Mouse (Mus musculus): ENCODE results near the gene Tbxas1.

Gene Tbxas1

GRCm38 (mm10) chr6:38875258-38876070 lies at the start of gene Tbxas1:
Gene Tbxas1, plus strand, starts transcription at chr6:38875404.
- DNase-seq (ENCODE audit: low read depth, low spot score) = no peak

DNA sequence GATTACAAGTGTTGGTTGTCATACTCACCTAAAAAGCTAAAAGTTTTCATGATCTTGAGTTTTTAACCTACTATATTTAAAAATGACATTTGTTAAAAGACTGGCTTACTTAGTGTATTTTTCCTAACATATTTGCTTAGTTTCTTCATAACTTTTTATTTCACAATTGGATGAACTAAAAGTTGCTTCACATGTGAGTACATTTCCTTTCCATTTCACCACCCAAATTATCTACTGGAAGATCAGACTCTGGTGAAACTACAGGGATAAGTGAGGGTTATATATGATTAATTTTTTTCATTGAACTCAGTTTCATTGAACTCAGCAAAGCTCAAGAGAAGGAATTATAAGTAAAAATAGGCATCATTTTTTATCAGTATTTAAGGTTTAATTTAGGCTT lies 49.3 kb upstream of the Tbxas1 start:
- DNase-seq (ENCODE audit: low read depth, low spot score) = no peak

DNA sequence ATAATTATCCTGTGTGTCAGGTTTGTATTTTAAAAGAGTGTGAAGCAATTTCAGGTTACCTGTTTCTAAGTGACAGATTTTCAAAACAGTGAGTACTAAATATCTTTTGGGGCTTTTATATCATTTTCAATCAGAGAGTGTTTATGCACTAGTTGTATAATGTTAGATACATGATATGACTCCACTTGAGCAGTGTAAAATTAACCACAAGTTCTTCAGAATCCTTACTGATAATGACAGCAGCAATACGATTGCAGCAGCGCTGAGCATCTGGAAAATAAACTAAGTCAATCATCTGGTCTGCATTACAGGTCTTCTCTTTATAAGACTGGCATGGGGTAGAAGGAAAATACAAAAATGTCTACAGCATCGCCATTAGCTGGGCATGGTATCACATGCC lies 48.3 kb upstream of the Tbxas1 start:
- no peak for DNase-seq (ENCODE audit: low read depth, low spot score)

DNA sequence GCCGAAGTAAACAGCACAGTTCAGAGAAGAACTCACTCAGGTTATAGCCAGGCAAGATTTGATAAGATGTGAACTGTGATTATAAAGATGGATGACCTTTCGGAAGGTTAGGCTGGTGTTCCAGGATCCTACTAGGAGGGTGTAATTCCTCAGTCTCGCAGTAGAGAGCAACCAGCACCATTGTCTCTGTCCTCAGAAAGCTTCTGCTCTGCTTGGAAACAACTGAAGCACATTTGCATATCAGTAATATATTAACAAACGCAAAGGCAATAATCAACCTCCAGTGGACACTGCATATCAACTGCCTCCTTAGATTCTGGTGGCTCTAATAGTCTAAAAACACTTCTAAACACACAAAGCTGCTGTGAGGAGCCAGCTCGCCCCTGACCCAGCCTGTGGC lies 47.8 kb upstream of the Tbxas1 start:
- no peak for DNase-seq (ENCODE audit: low read depth, low spot score)

- no peak for DNase-seq (ENCODE audit: low read depth, low spot score)
Observed at GRCm38 (mm10) chr6:38828211-38828610, 47.0 kb upstream of the Tbxas1 start.

- no peak for DNase-seq (ENCODE audit: low read depth, low spot score)
Observed at GRCm38 (mm10) chr6:38829452-38829851, 45.8 kb upstream of the Tbxas1 start.

DNA sequence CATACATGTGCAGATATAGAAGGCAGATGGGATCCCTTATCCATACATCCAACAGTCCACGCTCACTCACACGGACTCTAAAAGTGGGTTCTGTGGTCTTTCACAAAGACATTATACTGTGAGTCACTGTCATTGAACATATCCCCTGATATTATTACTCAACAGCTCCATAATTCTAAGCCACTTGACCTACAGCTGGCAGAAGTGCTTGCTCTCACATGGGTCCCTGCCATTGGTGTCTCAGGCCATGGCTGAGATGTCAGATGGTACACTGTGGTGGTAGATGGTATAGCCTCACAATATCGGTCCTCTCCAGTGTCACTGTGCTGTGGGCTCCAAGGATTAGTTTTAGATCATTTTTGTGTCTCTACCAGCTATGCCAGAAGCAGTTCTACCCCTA lies 41.5 kb upstream of the Tbxas1 start:
- DNase-seq (ENCODE audit: low read depth, low spot score) = no peak

GRCm38 (mm10) chr6:38834727-38835126 lies 40.5 kb upstream of the Tbxas1 start:
- DNase-seq (ENCODE audit: low read depth, low spot score) = no peak

DNA sequence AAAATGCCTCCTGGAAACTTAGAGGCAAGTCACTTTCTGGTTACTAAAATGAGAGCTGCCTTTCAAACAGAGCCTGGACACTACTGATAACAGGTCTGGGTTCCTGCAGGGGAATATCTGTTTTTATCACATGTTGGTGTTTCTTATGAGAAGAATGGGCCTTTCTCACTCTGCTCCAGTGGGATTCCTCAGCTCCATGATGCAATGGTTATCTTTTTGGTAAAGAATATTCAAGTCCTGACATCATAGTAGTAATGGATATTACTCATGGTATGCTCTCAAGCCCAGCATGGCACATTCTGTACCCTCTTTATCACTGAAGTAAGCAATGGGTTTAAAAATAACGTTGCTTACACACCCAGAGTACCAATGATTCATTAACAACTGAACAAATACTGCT lies 40.0 kb upstream of the Tbxas1 start:
- no peak for DNase-seq (ENCODE audit: low read depth, low spot score)

DNA sequence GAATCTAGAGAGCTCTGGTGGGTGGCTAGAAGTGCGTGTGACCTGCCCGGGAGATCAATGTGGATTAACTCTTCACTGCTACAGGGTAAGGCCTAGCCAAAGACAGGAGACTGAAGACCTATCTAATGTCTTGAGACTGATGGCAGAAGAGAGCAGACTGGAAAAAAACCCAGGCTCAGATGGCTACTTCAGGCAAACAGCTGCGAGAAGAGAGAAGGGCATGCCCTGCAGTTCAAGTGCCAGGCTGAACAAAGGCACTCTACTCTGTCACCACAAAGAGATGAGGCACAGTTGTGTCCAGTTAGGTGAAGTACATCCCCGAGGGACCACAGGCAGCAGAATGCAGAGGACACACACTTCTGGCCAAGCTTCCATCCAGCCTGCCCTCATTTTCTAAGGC lies 37.1 kb upstream of the Tbxas1 start:
- DNase-seq (ENCODE audit: low read depth, low spot score) = no peak

DNA sequence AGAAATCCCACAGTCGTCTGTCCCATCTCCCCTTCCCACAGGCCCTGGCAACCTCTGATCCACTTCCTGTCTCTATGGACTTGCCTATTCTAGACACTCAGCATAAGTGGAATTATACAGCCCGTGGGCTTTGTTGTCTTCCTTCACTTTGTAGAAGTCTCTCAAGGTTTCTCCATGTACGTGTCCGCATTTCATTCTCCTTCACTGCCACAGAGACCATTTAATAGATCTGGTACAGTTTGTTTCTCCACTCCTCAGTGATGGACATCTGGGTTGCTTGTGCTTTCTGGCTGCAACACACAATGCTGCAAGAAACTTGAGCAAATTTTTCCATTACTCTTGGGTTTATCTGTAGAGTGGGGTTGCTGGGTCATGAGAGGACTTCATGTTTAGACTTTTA lies 35.3 kb upstream of the Tbxas1 start:
- no peak for DNase-seq (ENCODE audit: low read depth, low spot score)

DNA sequence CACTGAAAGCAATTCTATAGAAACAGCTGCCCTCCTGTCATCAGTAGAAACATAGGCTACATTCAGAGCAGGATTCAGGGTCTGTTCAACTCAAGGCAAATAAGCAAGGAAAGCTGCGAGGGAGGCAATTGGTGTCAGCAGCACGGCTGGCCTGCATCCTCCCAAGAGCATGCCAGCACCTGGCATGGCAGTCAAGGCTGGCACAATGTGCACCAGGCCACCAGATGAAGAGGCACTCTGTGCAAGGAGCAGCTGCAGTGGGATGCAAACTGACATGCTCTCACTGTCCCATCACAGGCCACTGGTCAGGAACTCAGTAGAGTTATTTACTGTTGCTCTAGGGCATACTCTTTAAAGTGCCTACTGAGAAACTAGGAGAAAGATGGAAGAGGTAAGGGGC lies 34.8 kb upstream of the Tbxas1 start:
- no peak for DNase-seq (ENCODE audit: low read depth, low spot score)

GRCm38 (mm10) chr6:38840780-38841179 lies 34.4 kb upstream of the Tbxas1 start:
- DNase-seq (ENCODE audit: low read depth, low spot score) = no peak

DNA sequence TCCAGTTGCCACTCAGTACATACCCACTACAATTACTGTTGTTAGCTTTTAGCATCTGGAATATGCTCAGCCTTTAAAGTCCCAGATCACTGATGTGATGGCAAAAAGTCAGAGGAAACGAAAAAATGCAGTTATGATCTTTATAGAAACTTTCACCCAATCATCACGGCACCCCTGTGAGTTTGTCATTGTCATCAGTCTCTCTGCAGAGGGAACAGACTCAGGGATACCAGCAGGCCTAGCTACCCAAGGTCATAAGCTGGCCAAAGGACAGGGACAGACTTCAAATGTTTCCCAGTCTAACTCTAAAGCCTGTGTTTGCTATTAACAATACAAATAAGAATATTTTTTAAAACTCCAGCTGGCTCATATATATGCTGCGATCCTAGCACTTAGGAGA lies 33.7 kb upstream of the Tbxas1 start:
- no peak for DNase-seq (ENCODE audit: low read depth, low spot score)

- no peak for DNase-seq (ENCODE audit: low read depth, low spot score)
Observed at GRCm38 (mm10) chr6:38845117-38845516, 30.1 kb upstream of the Tbxas1 start.

- DNase-seq (ENCODE audit: low read depth, low spot score) = no peak
Observed at GRCm38 (mm10) chr6:38845876-38846275, 29.3 kb upstream of the Tbxas1 start.

DNA sequence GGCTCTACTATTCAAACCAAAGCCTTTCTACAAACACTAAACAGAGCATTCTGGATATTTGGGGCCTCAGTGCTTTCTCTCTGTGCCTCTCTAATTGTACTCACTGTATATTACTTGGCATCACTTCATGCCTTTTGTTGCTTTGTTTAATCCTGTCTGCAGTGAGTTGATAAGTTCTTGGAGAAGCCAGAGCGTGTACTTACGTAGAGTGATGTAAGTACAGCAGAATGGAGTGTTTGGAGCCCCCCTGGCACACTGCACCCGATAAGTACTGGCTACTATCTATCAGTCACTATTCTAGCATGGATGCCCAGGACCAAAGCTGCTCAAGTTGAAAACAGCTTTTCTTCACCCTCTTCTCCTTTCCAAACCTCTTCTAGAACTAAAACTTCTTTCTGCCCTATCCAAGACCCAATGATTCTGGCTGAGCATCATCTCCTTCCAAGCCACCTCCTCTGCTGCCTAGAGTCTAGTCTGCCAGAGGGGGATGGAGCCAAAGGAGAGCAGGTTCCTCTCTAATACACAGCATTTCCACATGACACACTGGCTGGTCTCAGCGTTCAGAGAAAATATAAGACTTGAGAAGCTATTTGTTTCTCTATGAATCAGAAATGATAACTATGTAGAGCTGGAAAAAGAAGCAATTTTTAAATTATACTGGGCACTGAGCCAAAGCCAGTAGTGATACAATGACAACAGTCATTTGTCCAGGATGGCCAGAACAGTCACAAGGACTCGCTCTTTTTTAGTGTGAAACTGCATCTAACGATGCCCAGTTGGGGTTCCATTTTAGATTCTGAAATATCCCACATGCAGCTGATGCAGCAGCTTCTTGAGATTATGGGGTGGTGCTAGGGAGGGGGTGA lies 28.6 kb upstream of the Tbxas1 start:
- DNase-seq (ENCODE audit: low read depth, low spot score) = no peak

GRCm38 (mm10) chr6:38847447-38847846 lies 27.8 kb upstream of the Tbxas1 start:
- no peak for DNase-seq (ENCODE audit: low read depth, low spot score)

- no peak for DNase-seq (ENCODE audit: low read depth, low spot score)
Observed at GRCm38 (mm10) chr6:38847958-38848910, 27.0 kb upstream of the Tbxas1 start.

GRCm38 (mm10) chr6:38850715-38851259 lies 24.4 kb upstream of the Tbxas1 start:
- no peak for DNase-seq (ENCODE audit: low read depth, low spot score)

DNA sequence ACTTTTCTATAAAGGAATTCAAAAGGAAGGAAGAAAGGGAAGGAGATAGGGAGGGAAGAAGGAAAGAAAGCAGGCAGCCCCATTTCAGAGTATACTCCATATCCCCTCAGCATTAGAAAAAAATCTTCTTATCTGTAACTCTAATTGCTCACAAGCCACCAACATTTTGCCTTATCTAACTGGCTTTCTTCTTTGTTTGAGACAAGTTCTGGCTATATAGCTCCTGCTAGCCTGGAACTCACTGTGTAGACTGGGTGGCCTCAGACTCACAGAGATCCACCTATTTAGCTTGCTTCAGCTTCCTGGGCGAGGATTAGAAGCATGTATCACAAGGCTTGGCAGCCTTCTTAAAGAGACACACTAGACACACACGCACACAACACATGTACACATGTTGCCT lies 23.5 kb upstream of the Tbxas1 start:
- no peak for DNase-seq (ENCODE audit: low read depth, low spot score)
